ENCODE assay signal across 18 mouse cellular contexts in genomic region chr2:173266349-173267112, GRCm38 (mm10). TPM values are rescaled to one million over a fixed set of nuclear protein-coding genes. Genes with fewer than 3 reads are reported as not detected.
DNase-seq lines count a peak whose midpoint lies in the region; ATAC-seq lines count a peak whose summit lies in the region.
"Had no signal": no experiment of that assay in that cellular context is flagged by ENCODE, and none has a peak within 500 bp of the region (broad histone marks: within the 10 kb centered on the region; RNA-seq: fewer than 3 reads in every experiment).

No protein-coding gene starts in this region.

- no peaks in the 10 kb centered on the region for H3K36me3 ChIP-seq in midbrain, embryonic 15.5 days (replicated peaks)
- no peaks in the 10 kb centered on the region for H3K36me3 ChIP-seq in midbrain, embryonic 13.5 days
- H3K36me3 ChIP-seq in intestine, embryonic 16.5 days (ENCODE audit: control insufficient read depth, insufficient read depth, low read length) = no peaks in the 10 kb centered on the region
- H3K36me3 ChIP-seq in stomach, embryonic 16.5 days (ENCODE audit: control insufficient read depth, insufficient read depth, low read length) = no peaks in the 10 kb centered on the region
- H3K36me3 ChIP-seq: heart, embryonic 12.5 days; liver, embryonic 15.5 days had no signal

- no peak for ATAC-seq in midbrain, embryonic 15.5 days (replicated peaks)
- no peak for ATAC-seq in midbrain, embryonic 13.5 days
- peak; percentile 31 for ATAC-seq in intestine, embryonic 16.5 days
- ATAC-seq in stomach, embryonic 16.5 days (ENCODE audit: insufficient read depth, low FRiP score) = no peak
- ATAC-seq: Patski had no signal

- H3K9ac ChIP-seq in midbrain, embryonic 15.5 days = no peak overlapping the region
- H3K9ac ChIP-seq in midbrain, embryonic 13.5 days (replicated peaks) = no peak overlapping the region
- peak overlapping the region; percentile 14; the same call in 1 of the 2 replicates for H3K9ac ChIP-seq in intestine, embryonic 16.5 days (ENCODE audit: low read depth, low read length)
- no peak overlapping the region; the same call in 1 of the 2 replicates for H3K9ac ChIP-seq in stomach, embryonic 16.5 days (ENCODE audit: low read length)
- H3K9ac ChIP-seq: heart, embryonic 12.5 days; liver, embryonic 15.5 days had no signal

- peaks cover 54% of the 10 kb centered on the region for H3K4me1 ChIP-seq in midbrain, embryonic 15.5 days
- H3K4me1 ChIP-seq in midbrain, embryonic 13.5 days (replicated peaks) = peaks cover 83% of the 10 kb centered on the region
- H3K4me1 ChIP-seq in intestine, embryonic 16.5 days (ENCODE audit: control insufficient read depth, insufficient read depth, low read length) = peaks cover 72% of the 10 kb centered on the region
- H3K4me1 ChIP-seq in stomach, embryonic 16.5 days (ENCODE audit: control insufficient read depth, insufficient read depth, low read length) = peaks cover 77% of the 10 kb centered on the region
- H3K4me1 ChIP-seq: liver, embryonic 15.5 days had no signal

- no peak overlapping the region for H3K4me2 ChIP-seq in midbrain, embryonic 15.5 days
- H3K4me2 ChIP-seq in midbrain, embryonic 13.5 days (replicated peaks) = no peak overlapping the region
- H3K4me2 ChIP-seq in intestine, embryonic 16.5 days (ENCODE audit: low read depth, low read length) = peak overlapping the region; percentile 26
- H3K4me2 ChIP-seq in stomach, embryonic 16.5 days (ENCODE audit: low read depth, low read length) = peak overlapping the region; percentile 38; the same call in 1 of the 2 replicates
- H3K4me2 ChIP-seq: heart, embryonic 12.5 days; liver, embryonic 15.5 days had no signal

- H3K27ac ChIP-seq in midbrain, embryonic 15.5 days = peak overlapping the region; percentile 11; the same call in 1 of the 2 replicates
- no peak overlapping the region for H3K27ac ChIP-seq in midbrain, embryonic 13.5 days
- peak overlapping the region; percentile 70 for H3K27ac ChIP-seq in intestine, embryonic 16.5 days (ENCODE audit: low read length)
- H3K27ac ChIP-seq in stomach, embryonic 16.5 days (ENCODE audit: low read length) = peak overlapping the region; percentile 83
- H3K27ac ChIP-seq: liver, embryonic 15.5 days had no signal

- WGBS in midbrain, embryonic 15.5 days = 73% methylated on average over 25 of the region's 25 CpGs
- 76% methylated on average over 25 of the region's 25 CpGs for WGBS in midbrain, embryonic 13.5 days
- WGBS in intestine, embryonic 16.5 days = 44% methylated on average over 25 of the region's 25 CpGs
- 55% methylated on average over 25 of the region's 25 CpGs for WGBS in stomach, embryonic 16.5 days

- no peaks in the 10 kb centered on the region for H3K9me3 ChIP-seq in midbrain, embryonic 15.5 days
- H3K9me3 ChIP-seq in midbrain, embryonic 13.5 days = no peaks in the 10 kb centered on the region
- H3K9me3 ChIP-seq in intestine, embryonic 16.5 days (ENCODE audit: control insufficient read depth, low read length) = no peaks in the 10 kb centered on the region
- no peaks in the 10 kb centered on the region for H3K9me3 ChIP-seq in stomach, embryonic 16.5 days (replicated peaks; ENCODE audit: control insufficient read depth, low read length)
- H3K9me3 ChIP-seq: heart, embryonic 12.5 days; liver, embryonic 15.5 days had no signal

- H3K4me3 ChIP-seq in midbrain, embryonic 15.5 days = no peak overlapping the region
- no peak overlapping the region for H3K4me3 ChIP-seq in midbrain, embryonic 13.5 days (replicated peaks)
- no peak overlapping the region for H3K4me3 ChIP-seq in intestine, embryonic 16.5 days (ENCODE audit: low read length)
- no peak overlapping the region for H3K4me3 ChIP-seq in stomach, embryonic 16.5 days (replicated peaks; ENCODE audit: low read length)
- H3K4me3 ChIP-seq: heart, embryonic 12.5 days; liver, embryonic 15.5 days had no signal

- no peaks in the 10 kb centered on the region for H3K27me3 ChIP-seq in midbrain, embryonic 15.5 days (replicated peaks)
- no peaks in the 10 kb centered on the region for H3K27me3 ChIP-seq in midbrain, embryonic 13.5 days
- no peaks in the 10 kb centered on the region for H3K27me3 ChIP-seq in intestine, embryonic 16.5 days (replicated peaks; ENCODE audit: control insufficient read depth, insufficient read depth, low read length)
- H3K27me3 ChIP-seq in stomach, embryonic 16.5 days (ENCODE audit: control insufficient read depth, insufficient read depth, low read length) = no peaks in the 10 kb centered on the region
- H3K27me3 ChIP-seq: CH12.LX; heart, embryonic 12.5 days; Patski had no signal

- peak; percentile 56 for DNase-seq in NIH3T3 (ENCODE audit: low read depth)
- no peak for DNase-seq in spleen, adult 18-20 months
- DNase-seq in left cerebral cortex, adult 9 months (ENCODE audit: low spot score in 2 of 2) = no peak
- DNase-seq: cerebellum, adult 11-12 months; cerebellum, postnatal 36 days; kidney, adult 18-20 months; kidney, postnatal 36 days; lung, postnatal 14 days had no signal

RNA-seq across cellular contexts. Expression of gene Pmepa1, which starts 9.8 kb away (rescaled TPM):
- 4.1 and 4.6 TPM in 2 replicates for polyA plus RNA-seq in midbrain, embryonic 15.5 days (2015; fragmentation: Nextera tagmentation; extraction: Ambion mirVana)
- 3.9 and 4.7 TPM in 2 replicates for polyA plus RNA-seq in midbrain, embryonic 13.5 days (2015; fragmentation: Nextera tagmentation; extraction: Ambion mirVana)
- polyA plus RNA-seq in intestine, embryonic 16.5 days (2015; fragmentation: Nextera tagmentation; extraction: Ambion mirVana) = 4.4 and 4.6 TPM in 2 replicates
- polyA plus RNA-seq in stomach, embryonic 16.5 days (2015; fragmentation: Nextera tagmentation; extraction: Ambion mirVana) = 7.2 and 7.4 TPM in 2 replicates

RNA-seq across cellular contexts. Expression of gene Zbp1, which starts 47.8 kb away (rescaled TPM):
- 0.22 and 1.1 TPM in 2 replicates for polyA plus RNA-seq in midbrain, embryonic 15.5 days (2015; fragmentation: Nextera tagmentation; extraction: Ambion mirVana)
- polyA plus RNA-seq in midbrain, embryonic 13.5 days (2015; fragmentation: Nextera tagmentation; extraction: Ambion mirVana) = 0.27 and 0.50 TPM in 2 replicates
- polyA plus RNA-seq in intestine, embryonic 16.5 days (2015; fragmentation: Nextera tagmentation; extraction: Ambion mirVana) = 0.65 and 1.9 TPM in 2 replicates
- polyA plus RNA-seq in stomach, embryonic 16.5 days (2015; fragmentation: Nextera tagmentation; extraction: Ambion mirVana) = 0.70 and 1.0 TPM in 2 replicates
- polyA plus RNA-seq: embryonic facial prominence, embryonic 11.5 days; heart, embryonic 12.5 days; limb, embryonic 11.5 days had no signal

Comparison
In these comparisons a context has a peak if more than half of its experiments do, and no peak if none do; other contexts are left out.
1. H3K4me2 ChIP-seq: peak in intestine, embryonic 16.5 days (single experiment) and stomach, embryonic 16.5 days (single experiment); none in midbrain, embryonic 15.5 days (single experiment) and midbrain, embryonic 13.5 days (single experiment).